ENCODE assay signal across 8 mouse cellular contexts in genomic region chr5:51553671-51554070, GRCm38 (mm10). TPM values are rescaled to one million over a fixed set of nuclear protein-coding genes. Genes with fewer than 3 reads are reported as not detected.
A peak's percentile ranks its signal among the peaks of the same experiment; 100 is the strongest.
DNase-seq lines count a peak whose midpoint lies in the region; ATAC-seq and TF ChIP-seq lines count a peak whose summit lies in the region.

No protein-coding gene starts in this region.

- H3K36me3 ChIP-seq in forebrain, embryonic 11.5 days (ENCODE audit: control insufficient read depth, insufficient read depth, low read length): no peaks in the 10 kb centered on the region
- H3K36me3 ChIP-seq in heart, postnatal 0 days (replicated peaks; ENCODE audit: control insufficient read depth, insufficient read depth, low read length): no peaks in the 10 kb centered on the region

- TF ChIP-seq EP300 in heart, postnatal 0 days (IDR thresholded peaks at IDR 0.05; ENCODE audit: low read depth): no peak

- H3K4me2 ChIP-seq in forebrain, embryonic 11.5 days (ENCODE audit: low read depth, low read length, severe bottlenecking): peak overlapping the region; percentile 67
- peak overlapping the region; percentile 77 for H3K4me2 ChIP-seq in heart, postnatal 0 days (ENCODE audit: low read depth, low read length)

- H3K27ac ChIP-seq in forebrain, embryonic 11.5 days (ENCODE audit: low read depth, low read length): no peak overlapping the region
- peak overlapping the region; percentile 98 for H3K27ac ChIP-seq in heart, postnatal 0 days (ENCODE audit: low read depth)

- no peaks in the 10 kb centered on the region for H3K9me3 ChIP-seq in forebrain, embryonic 11.5 days (ENCODE audit: control insufficient read depth, low read length)
- no peaks in the 10 kb centered on the region for H3K9me3 ChIP-seq in heart, postnatal 0 days (replicated peaks; ENCODE audit: control insufficient read depth, low read length)

- peaks cover 4% of the 10 kb centered on the region; the same call in 1 of the 2 replicates for H3K4me1 ChIP-seq in forebrain, embryonic 11.5 days (replicated peaks; ENCODE audit: control insufficient read depth, insufficient read depth, low read length)
- H3K4me1 ChIP-seq in heart, postnatal 0 days (ENCODE audit: control insufficient read depth, insufficient read depth): peaks cover 11% of the 10 kb centered on the region

- H3K4me3 ChIP-seq in forebrain, embryonic 11.5 days (ENCODE audit: low read depth, low read length): peak overlapping the region; percentile 45
- peak overlapping the region; percentile 77 for H3K4me3 ChIP-seq in heart, postnatal 0 days (ENCODE audit: low read depth, low read length)

- peak; percentile 28 for DNase-seq in cerebellum, adult 11-12 months
- DNase-seq in cerebellum, adult 8-10 months: no peak
- DNase-seq in adrenal gland, postnatal 10 days: peak; percentile 67
- DNase-seq in forebrain, embryonic 11.5 days (ENCODE audit: low spot score): peak; percentile 63
- DNase-seq in heart, postnatal 0 days (ENCODE audit: low spot score): peak; percentile 92
- peak; percentile 83 for DNase-seq in kidney, postnatal 14 days
- peak; percentile 47 for DNase-seq in lung, postnatal 10 days
- DNase-seq in skeletal muscle tissue, adult 2 months (ENCODE audit: low read depth, low spot score): peak; percentile 78

- H3K27me3 ChIP-seq in forebrain, embryonic 11.5 days (ENCODE audit: control insufficient read depth, insufficient read depth, low read length): no peaks in the 10 kb centered on the region
- no peaks in the 10 kb centered on the region for H3K27me3 ChIP-seq in heart, postnatal 0 days (ENCODE audit: control insufficient read depth, insufficient read depth, low read length)

- H3K9ac ChIP-seq in forebrain, embryonic 11.5 days (ENCODE audit: low read length): peak overlapping the region; percentile 65; the same call in 1 of the 2 replicates
- peak overlapping the region; percentile 91 for H3K9ac ChIP-seq in heart, postnatal 0 days (replicated peaks; ENCODE audit: low read depth, low read length)

- TF ChIP-seq CTCF in heart, postnatal 0 days (IDR thresholded peaks at IDR 0.05; ENCODE audit: low read depth): no peak

- 3% methylated on average over 5 of the region's 5 CpGs for WGBS in forebrain, embryonic 11.5 days
- WGBS in heart, postnatal 0 days: 9% methylated on average over 5 of the region's 5 CpGs

- ATAC-seq in forebrain, embryonic 11.5 days (replicated peaks; ENCODE audit: low FRiP score): peak; percentile 88
- peak; percentile 91 for ATAC-seq in heart, postnatal 0 days (ENCODE audit: insufficient read depth, low read depth)

RNA-seq across cellular contexts. Expression of gene Ppargc1a, which starts 13.9 kb away (rescaled TPM):
- total RNA-seq in adrenal gland, postnatal 10 days (2021): 10 to 100 TPM; 34.5 to 47.2 TPM
- 2.8 and 4.3 TPM in 2 replicates for polyA plus RNA-seq in forebrain, embryonic 11.5 days (2014; fragmentation: Nextera tagmentation; extraction: Ambion mirVana)
- total RNA-seq in heart, postnatal 0 days (2014; rRNA removed; ENCODE audit: low replicate concordance): 50.8 and 69.1 TPM in 2 replicates
- 51.8 and 61.4 TPM in 2 replicates for polyA plus RNA-seq in heart, postnatal 0 days (2015; fragmentation: Nextera tagmentation; extraction: Ambion mirVana)
